Mouse (Mus musculus): ENCODE measurements around the gene Btnl10. TPM values are rescaled to one million over a fixed set of nuclear protein-coding genes. Genes with fewer than 3 reads are reported as not detected.
A peak's percentile ranks its signal among the peaks of the same experiment; 100 is the strongest.

Gene Btnl10
- total RNA-seq, 2 experiments from 2014 or later: not detected

GRCm38 (mm10) chr11:58968551-58968950 lies 50.8 kb downstream of the Btnl10 start:
- TF ChIP-seq CTCF (conservative IDR thresholded peaks at IDR 0.05): no peak
- DNase-seq (ENCODE audit: low spot score in 2 of 2): no peak
- Histone ChIP-seq H3K4me3 (no peak overlapping the region), H3K27ac (no peak overlapping the region)

- H3K4me3 ChIP-seq: no peak overlapping the region
- no peak for DNase-seq (ENCODE audit: low spot score in 2 of 2)
- no peak overlapping the region for H3K27ac ChIP-seq
- TF ChIP-seq CTCF (conservative IDR thresholded peaks at IDR 0.05): no peak
Measured at GRCm38 (mm10) chr11:58969027-58969426, 51.3 kb downstream of the Btnl10 start.

- DNase-seq (ENCODE audit: low spot score in 2 of 2): no peak
- Histone ChIP-seq H3K27ac (no peak overlapping the region), H3K4me3 (no peak overlapping the region)
- no peak for TF ChIP-seq CTCF (conservative IDR thresholded peaks at IDR 0.05)
Measured at GRCm38 (mm10) chr11:58969659-58970058, 52.0 kb downstream of the Btnl10 start.

GRCm38 (mm10) chr11:58970831-58971530 lies 53.3 kb downstream of the Btnl10 start:
- Histone ChIP-seq H3K4me3 (no peak overlapping the region), H3K27ac (no peak overlapping the region)
- no peak for DNase-seq (ENCODE audit: low spot score in 2 of 2)
- TF ChIP-seq CTCF (conservative IDR thresholded peaks at IDR 0.05): peak; percentile 42

- DNase-seq (ENCODE audit: low spot score in 2 of 2): no peak
- Histone ChIP-seq H3K4me3 (no peak overlapping the region), H3K27ac (no peak overlapping the region)
- TF ChIP-seq CTCF (conservative IDR thresholded peaks at IDR 0.05): no peak
Measured at GRCm38 (mm10) chr11:58971796-58972195, 54.1 kb downstream of the Btnl10 start.

GRCm38 (mm10) chr11:58974414-58974813 lies 56.7 kb downstream of the Btnl10 start:
- no peak for TF ChIP-seq CTCF (conservative IDR thresholded peaks at IDR 0.05)
- H3K4me3 ChIP-seq: no peak overlapping the region
- H3K27ac ChIP-seq: no peak overlapping the region
- DNase-seq (ENCODE audit: low spot score in 2 of 2): no peak

Small RNA genes lying within 50 kb of the gene (microRNA-seq; reads per million reads assigned to microRNA genes)
- 0 reads per million in 2 experiments for gene Gm44313

Other genes starting within 250 kb of the Btnl10 start
- not detected for gene Olfr320, start 236.8 kb upstream of the Btnl10 start, total RNA-seq (2021)
- gene Olfr319, start 218.7 kb upstream of the Btnl10 start, total RNA-seq (2021): not detected
- not detected for gene Olfr318, start 193.9 kb upstream of the Btnl10 start, total RNA-seq (2021)
- gene Olfr317, start 178.7 kb upstream of the Btnl10 start, total RNA-seq (2021): under 1 TPM; 0.20 to 0.25 TPM
- gene Olfr316, start 165.2 kb upstream of the Btnl10 start, total RNA-seq (2021): under 1 TPM; 0.61 to 0.77 TPM
- not detected for gene Olfr315, start 144.7 kb upstream of the Btnl10 start, total RNA-seq (2021)
- gene Olfr314, start 135.0 kb upstream of the Btnl10 start, total RNA-seq (2021): not detected
- gene Fam183b, start 115.9 kb upstream of the Btnl10 start, total RNA-seq (2021): 1 to 10 TPM; 6.3 to 7.5 TPM
- not detected for gene Olfr313, start 102.9 kb upstream of the Btnl10 start, total RNA-seq (2021)
- not detected for gene Olfr312, start 88.7 kb upstream of the Btnl10 start, total RNA-seq (2021)
- gene Olfr311, start 78.7 kb upstream of the Btnl10 start, total RNA-seq (2021): not detected
- gene Gm12258, start 70.8 kb upstream of the Btnl10 start, total RNA-seq (2021): 10 to 100 TPM; 20.9 to 22.3 TPM
- gene 2810021J22Rik, start 50.7 kb upstream of the Btnl10 start, total RNA-seq (2021): 10 to 100 TPM; 11.2 to 12.0 TPM
- gene Zfp39, start 13.7 kb upstream of the Btnl10 start, total RNA-seq (2021): 10 to 100 TPM in 1 of 2 experiments, 1 to 10 TPM in 1; 9.9 to 10.3 TPM
- 100 to 1,000 TPM; 462 to 508 TPM for gene Rnf187, start 21.0 kb downstream of the Btnl10 start, total RNA-seq (2021)
- 100 to 1,000 TPM in 1 of 2 experiments, 10 to 100 TPM in 1; 91.3 to 103 TPM for gene Hist3h2ba, start 31.0 kb downstream of the Btnl10 start, total RNA-seq (2021)
- 10 to 100 TPM; 66.0 to 69.3 TPM for gene Hist3h2a, start 36.8 kb downstream of the Btnl10 start, total RNA-seq (2021)
- 1 to 10 TPM; 5.3 to 6.5 TPM for gene Trim17, start 36.8 kb downstream of the Btnl10 start, total RNA-seq (2021)
- gene Trim11, start 60.2 kb downstream of the Btnl10 start, total RNA-seq (2021): 10 to 100 TPM; 32.5 to 35.5 TPM
- 1 to 10 TPM; 1.2 to 1.5 TPM for gene Obscn, start 218.5 kb downstream of the Btnl10 start, total RNA-seq (2021)
- gene Iba57, start 245.8 kb downstream of the Btnl10 start, total RNA-seq (2021): 1 to 10 TPM; 7.8 to 8.7 TPM